Mouse (Mus musculus) forebrain, embryonic 15.5 days (tissue): Measurements from ENCODE around the gene Odf2. TPM values are rescaled to one million over a fixed set of nuclear protein-coding genes. Genes with fewer than 3 reads are reported as not detected.

ENCODE experiments used
- microRNA-seq: library from miRNA; unstranded; fragments of <30 nt; microRNA quantifications from one replicate; pipeline ENCODE4, GENCODE M21; 2016
- polyA plus RNA-seq: library from polyadenylated mRNA; unstranded; fragments of >200 nt; fragmentation: Nextera tagmentation; extraction: Ambion mirVana; gene quantifications from 2 replicates; pipeline ENCODE4 v1.2.1, GENCODE M21; 2015

The Odf2 gene
- polyA plus RNA-seq, 1 experiment from 2014 or later: 67.9 TPM

Small RNAs within 50 kb of the gene (microRNA-seq; reads per million reads assigned to microRNA genes)
- gene Mir219a-2: not detected
- not detected for gene Mir219b

Other genes with a start within 250 kb of the Odf2 start
- gene Gm13420, start 137.5 kb upstream of the Odf2 start, polyA plus RNA-seq: not detected in 2 replicates
- gene Gm13547, start 129.9 kb upstream of the Odf2 start, polyA plus RNA-seq: 0.79 TPM in 1 of 2 replicates, not detected in the other
- 28.2 and 31.6 TPM in 2 replicates for gene Coq4, start 101.7 kb upstream of the Odf2 start, polyA plus RNA-seq
- gene Trub2, start 100.7 kb upstream of the Odf2 start, polyA plus RNA-seq: 40.6 and 41.7 TPM in 2 replicates
- 30.1 and 31.8 TPM in 2 replicates for gene Slc27a4, start 86.6 kb upstream of the Odf2 start, polyA plus RNA-seq
- 19.2 and 21.2 TPM in 2 replicates for gene Urm1, start 69.1 kb upstream of the Odf2 start, polyA plus RNA-seq
- 6.8 and 7.2 TPM in 2 replicates for gene Cercam, start 20.1 kb upstream of the Odf2 start, polyA plus RNA-seq
- gene Gle1, start 46.2 kb downstream of the Odf2 start, polyA plus RNA-seq: 92.6 and 95.7 TPM in 2 replicates
- 224 and 227 TPM in 2 replicates for gene Sptan1, start 76.3 kb downstream of the Odf2 start, polyA plus RNA-seq
- gene Wdr34, start 159.7 kb downstream of the Odf2 start, polyA plus RNA-seq: 70.1 and 76.2 TPM in 2 replicates
- 445 and 449 TPM in 2 replicates for gene Set, start 168.2 kb downstream of the Odf2 start, polyA plus RNA-seq
- gene Pkn3, start 188.5 kb downstream of the Odf2 start, polyA plus RNA-seq: 3.5 and 3.9 TPM in 2 replicates
- 16.7 and 18.6 TPM in 2 replicates for gene Zdhhc12, start 204.4 kb downstream of the Odf2 start, polyA plus RNA-seq
- 14.5 and 15.0 TPM in 2 replicates for gene Zer1, start 235.4 kb downstream of the Odf2 start, polyA plus RNA-seq
- 9.7 and 10.9 TPM in 2 replicates for gene Tbc1d13, start 244.5 kb downstream of the Odf2 start, polyA plus RNA-seq